Mouse (Mus musculus): ENCODE data around the gene Irak2.

- peak; percentile 100 for TF ChIP-seq CTCF (IDR thresholded peaks at IDR 0.05; ENCODE audit: low read depth)
- TF ChIP-seq EP300 (IDR thresholded peaks at IDR 0.05; ENCODE audit: low read depth): peak; percentile 36; the same call in 1 of the 2 replicates
These were observed at the start of gene Irak2 for GRCm38 (mm10) chr6:113638302-113639040.
